8 mouse cellular contexts compared by ENCODE assay signal in genomic region chr2:168588591-168589367, GRCm38 (mm10). TPM values are rescaled to one million over a fixed set of nuclear protein-coding genes. Genes with fewer than 3 reads are reported as not detected.
A peak's percentile ranks its signal among the peaks of the same experiment; 100 is the strongest.
DNase-seq lines count a peak whose midpoint lies in the region.

No protein-coding gene starts in this region.

- DNase-seq in heart, adult 18-20 months = peak; percentile 47 to 54
- DNase-seq in heart, adult 8-10 months (ENCODE audit: low spot score) = no peak
- peak; percentile 37 for DNase-seq in retina, postnatal 1 day
- no peak for DNase-seq in retina, embryonic 14.5 days (ENCODE audit: low spot score)
- DNase-seq in induced T-regulatory cell, adult 2 months (ENCODE audit: low read depth) = peak; percentile 70
- DNase-seq in thymus, postnatal 0 days (ENCODE audit: low spot score) = peak; percentile 37
- no peak for DNase-seq in adrenal gland, adult 8-10 months
- no peak for DNase-seq in cerebellum, adult 11 months

RNA-seq across cellular contexts. Expression of gene Nfatc2, which starts 12.7 kb away (rescaled TPM):
- 10 to 100 TPM in 1 of 2 experiments, 1 to 10 TPM in 1; 8.7 to 10.1 TPM for total RNA-seq in heart, adult 18-20 months (2021)
- total RNA-seq in heart, adult 8-10 months (2022) = 10 to 100 TPM in 3 of 4 experiments, 1 to 10 TPM in 1; 9.8 to 19.2 (median 16.3) TPM
- 3.1 and 4.0 TPM in 2 replicates for polyA plus RNA-seq in thymus, postnatal 0 days (2015; fragmentation: Nextera tagmentation; extraction: Ambion mirVana)
- total RNA-seq in adrenal gland, adult 8-10 months (2022) = 10 to 100 TPM in 1 of 4 experiments, 1 to 10 TPM in 3; 3.4 to 11.0 (median 6.3) TPM

Comparison
In these comparisons a context has a peak if more than half of its experiments do, and no peak if none do; other contexts are left out.
1. DNase-seq: peak in heart, adult 18-20 months (2 of 2), retina, postnatal 1 day (single experiment), induced T-regulatory cell, adult 2 months (single experiment) and thymus, postnatal 0 days (single experiment); none in heart, adult 8-10 months (single experiment), retina, embryonic 14.5 days (single experiment), adrenal gland, adult 8-10 months (single experiment) and cerebellum, adult 11 months (single experiment).